Mouse (Mus musculus): Measurements from ENCODE around the gene Slc25a34.

The Slc25a34 gene

GRCm38 (mm10) chr4:141617863-141618564 is 5.6 kb downstream of the Slc25a34 start:
- no peak for DNase-seq

- no peak for DNase-seq
Observed at GRCm38 (mm10) chr4:141617299-141617698, 6.3 kb downstream of the Slc25a34 start.

GRCm38 (mm10) chr4:141616811-141617210 is 6.8 kb downstream of the Slc25a34 start:
- no peak for DNase-seq

GRCm38 (mm10) chr4:141614946-141615345 is 8.7 kb downstream of the Slc25a34 start:
- DNase-seq: no peak

GRCm38 (mm10) chr4:141609538-141609937 is 14.1 kb downstream of the Slc25a34 start:
- DNase-seq: no peak

GRCm38 (mm10) chr4:141605861-141606260 is 17.8 kb downstream of the Slc25a34 start, which contains the start of gene Fblim1:
Gene Fblim1, minus strand, starts transcription at chr4:141606096.
- no peak for DNase-seq

GRCm38 (mm10) chr4:141605421-141605820 is 18.2 kb downstream of the Slc25a34 start:
- no peak for DNase-seq

- no peak for DNase-seq
Observed at GRCm38 (mm10) chr4:141604493-141604892, 19.1 kb downstream of the Slc25a34 start.

- no peak for DNase-seq
Observed at GRCm38 (mm10) chr4:141603921-141604320, 19.7 kb downstream of the Slc25a34 start.

GRCm38 (mm10) chr4:141602523-141603223 is 20.9 kb downstream of the Slc25a34 start:
- DNase-seq: no peak

- no peak for DNase-seq
Observed at GRCm38 (mm10) chr4:141601148-141601862, 22.3 kb downstream of the Slc25a34 start.

GRCm38 (mm10) chr4:141600364-141600763 is 23.3 kb downstream of the Slc25a34 start:
- no peak for DNase-seq

- no peak for DNase-seq
Observed at GRCm38 (mm10) chr4:141599251-141600141, 24.1 kb downstream of the Slc25a34 start.

GRCm38 (mm10) chr4:141598894-141599250 is 24.7 kb downstream of the Slc25a34 start:
- no peak for DNase-seq

GRCm38 (mm10) chr4:141598199-141598893 is 25.3 kb downstream of the Slc25a34 start:
- DNase-seq: no peak

GRCm38 (mm10) chr4:141596700-141597328 is 26.8 kb downstream of the Slc25a34 start:
- DNase-seq: no peak

GRCm38 (mm10) chr4:141595605-141596268 is 27.9 kb downstream of the Slc25a34 start:
- DNase-seq: no peak

GRCm38 (mm10) chr4:141595138-141595537 is 28.5 kb downstream of the Slc25a34 start:
- no peak for DNase-seq

GRCm38 (mm10) chr4:141591547-141591946 is 32.1 kb downstream of the Slc25a34 start:
- no peak for DNase-seq

- DNase-seq: no peak
Observed at GRCm38 (mm10) chr4:141583919-141584318, 39.7 kb downstream of the Slc25a34 start.

- no peak for DNase-seq
Observed at GRCm38 (mm10) chr4:141581051-141581450, 42.6 kb downstream of the Slc25a34 start.

Data from cerebellum, adult 8-10 months (tissue).